Mouse (Mus musculus): ENCODE results near the gene Cebpe.

The Cebpe gene

DNA sequence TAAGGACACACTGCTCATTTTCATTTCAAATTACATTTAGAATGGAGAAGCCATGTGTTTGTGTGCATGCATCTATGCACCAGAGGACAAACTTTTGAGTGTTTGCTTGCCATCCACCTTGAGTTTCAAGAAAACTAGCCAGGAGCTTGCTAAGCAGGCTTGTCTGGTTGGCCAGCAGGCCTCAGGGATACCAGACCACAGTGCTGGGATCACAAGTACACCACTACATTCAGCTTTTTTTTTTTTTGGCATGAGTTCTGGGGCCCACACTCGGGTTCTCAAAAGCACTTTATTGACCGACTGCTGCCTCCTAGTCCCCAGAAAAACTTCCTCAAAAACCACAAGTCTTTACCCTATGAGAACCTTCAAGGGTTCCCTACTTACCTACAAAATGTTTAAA, 37.7 kb downstream of the Cebpe start:
- DNase-seq (ENCODE audit: low spot score) = no peak

DNA sequence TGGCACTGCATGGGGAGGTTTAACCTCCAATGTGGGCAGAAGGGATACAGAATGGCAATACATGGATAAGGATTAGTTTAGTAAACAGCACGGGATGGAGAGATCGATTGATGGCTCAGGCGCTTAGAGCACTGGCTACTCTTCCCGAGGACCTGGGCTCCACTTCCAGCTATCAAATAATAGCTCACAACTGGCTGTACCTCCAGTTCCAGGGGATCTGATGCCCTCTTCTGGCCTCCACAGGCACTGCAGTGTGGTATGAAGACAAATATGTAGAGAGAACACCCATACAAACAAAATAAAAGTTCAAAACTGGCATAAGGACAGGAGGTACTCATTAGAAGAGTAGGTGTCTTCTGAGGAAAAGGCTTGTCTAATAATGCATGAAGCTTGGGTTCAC, 42.6 kb downstream of the Cebpe start:
- no peak for DNase-seq (ENCODE audit: low spot score)

DNA sequence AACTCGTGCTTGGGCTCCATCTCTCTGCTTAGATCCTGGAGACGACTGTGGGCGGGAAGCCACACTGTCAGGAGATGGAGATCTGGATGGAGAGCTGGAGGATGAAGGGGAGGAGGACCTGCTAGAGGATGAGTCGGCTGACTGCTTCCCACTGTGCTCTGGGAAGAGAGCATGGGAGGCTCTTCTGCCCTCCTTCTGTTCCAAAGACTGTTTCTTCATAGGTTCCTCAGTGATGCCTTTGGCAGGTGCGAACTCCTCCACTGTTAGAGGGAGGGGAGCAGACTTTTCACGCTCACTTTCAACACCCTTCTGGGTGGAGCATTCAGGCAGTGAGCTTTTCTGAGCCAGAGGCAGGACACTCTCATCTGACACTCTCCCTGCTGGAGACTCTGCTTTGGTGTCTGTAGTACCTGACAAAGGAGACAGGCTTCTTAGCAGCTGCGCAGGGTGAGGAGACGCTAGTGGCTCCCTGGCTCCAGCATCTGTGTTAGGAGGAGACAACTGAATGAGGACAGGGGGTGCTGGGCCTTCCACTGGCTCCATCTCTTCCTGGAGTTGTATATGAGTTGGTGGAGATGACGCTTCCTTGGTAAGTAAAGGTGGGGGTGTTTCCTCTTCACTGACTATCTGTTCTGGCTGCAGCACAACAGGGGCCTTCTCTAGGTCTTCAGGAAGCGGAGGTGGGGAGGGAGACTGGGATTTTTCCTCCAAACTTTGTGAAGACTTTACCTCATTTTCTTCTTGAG, 47.3 kb downstream of the Cebpe start:
- no peak for DNase-seq (ENCODE audit: low spot score)

Data from adipocyte (in vitro differentiated cells).